Mouse (Mus musculus) olfactory bulb, adult 2 months (tissue): ENCODE results near the gene Txlng. TPM values are rescaled to one million over a fixed set of nuclear protein-coding genes. Genes with fewer than 3 reads are reported as not detected.

Experiments used
- H3K27ac ChIP-seq: fragments of 200-500 bp; 2 replicates; pipeline ENCODE4 v1.5.1; 2012; ENCODE audit warnings: low read depth, low read length; ENCODE audit not compliant: insufficient read depth
- H3K4me1 ChIP-seq: fragments of 200-500 bp; 2 replicates; pipeline ENCODE4 v1.6.1; 2012; ENCODE audit warnings: low read length; ENCODE audit not compliant: control insufficient read depth, insufficient read depth
- H3K4me3 ChIP-seq: fragments of 200-500 bp; 2 replicates; pipeline ENCODE4 v1.5.1; 2012; ENCODE audit warnings: mild to moderate bottlenecking, low read depth, low read length, moderate library complexity; ENCODE audit not compliant: insufficient read depth
- CTCF ChIP-seq: fragments of 200-500 bp; IDR thresholded peaks from 2 replicates; pipeline ENCODE4 v1.5.1; 2012; ENCODE audit warnings: low read depth, mild to moderate bottlenecking, low read length, moderate library complexity; ENCODE audit not compliant: insufficient read depth
- POLR2A ChIP-seq: fragments of 200-500 bp; IDR thresholded peaks from 2 replicates; pipeline ENCODE4 v1.6.1; 2012; ENCODE audit warnings: mild to moderate bottlenecking, low read depth, low read length, moderate library complexity; ENCODE audit not compliant: insufficient read depth
- WGBS: fragments of 180-500 bp; shearing (Covaris S2); methylation state at CpG from one replicate; pipeline ENCODE4 v1.1.7; 2018; 5-methylcytosine and 5-hydroxymethylcytosine counted together
- polyA plus RNA-seq: library from polyadenylated mRNA; stranded (reverse); fragments of >200 nt; gene quantifications from 2 replicates; pipeline ENCODE4 v1.2.4, GENCODE M21; 2012; ENCODE audit warnings: low replicate concordance; ENCODE audit not compliant: missing spikeins, insufficient read depth, insufficient read length

Gene Txlng
- polyA plus RNA-seq, 1 experiment, result not detected

- TF ChIP-seq CTCF, result no peak
- Histone ChIP-seq H3K27ac (peak overlapping the region; percentile 93), H3K4me3 (peak overlapping the region; percentile 58), H3K4me1 (no peaks in the 10 kb centered on the region)
- 16% methylated on average over 25 of the region's 25 CpGs for WGBS
Measured at GRCm38 (mm10) chrX:162734997-162735929, 94.0 kb downstream of the Txlng start.

GRCm38 (mm10) chrX:162730031-162730430, 99.2 kb downstream of the Txlng start:
- WGBS, result 90% methylated on average over 4 of the region's 4 CpGs
- Histone ChIP-seq H3K4me3 (no peak overlapping the region), H3K4me1 (peaks cover 6% of the 10 kb centered on the region; the same call in 1 of the 2 replicates), H3K27ac (no peak overlapping the region)
- no peak for TF ChIP-seq CTCF
- TF ChIP-seq POLR2A, result no peak

Other genes starting within 250 kb of the Txlng start
- not detected in 2 replicates for gene Reps2, start 185.8 kb downstream of the Txlng start, polyA plus RNA-seq
- gene Rbbp7, start 69.1 kb downstream of the Txlng start, polyA plus RNA-seq, result 220 TPM in 1 of 2 replicates, not detected in the other
- gene Syap1, start 59.0 kb upstream of the Txlng start, polyA plus RNA-seq, result not detected in 2 replicates
- not detected in 2 replicates for gene Ctps2, start 71.8 kb upstream of the Txlng start, polyA plus RNA-seq
- gene S100g, start 135.1 kb upstream of the Txlng start, polyA plus RNA-seq, result not detected in 2 replicates